Mouse (Mus musculus) MEL (cell line): ENCODE measurements around the gene Socs4.

Source experiments
- CTCF ChIP-seq, 3 experiments: IDR thresholded peaks in 2 of 3; conservative IDR thresholded peaks in 1 of 3; 2 replicates each; pipeline ENCODE4 v1.5.1; 2011 to 2012; ENCODE audit warnings: low read length in 3 of 3, low read depth in 2 of 3, mild to moderate bottlenecking in 2 of 3, improper control_type of control experiment in 1 of 3, inconsistent platforms in 1 of 3, mixed read lengths in 1 of 3, moderate library complexity in 1 of 3; ENCODE audit not compliant: control insufficient read depth in 1 of 3, insufficient read depth in 1 of 3, poor library complexity in 1 of 3, severe bottlenecking in 1 of 3
- EP300 ChIP-seq, 2 experiments: IDR thresholded peaks; 2 replicates each; pipeline ENCODE4 v1.6.1; 2011; ENCODE audit warnings: improper control_type of control experiment in 2 of 2, low read length in 2 of 2, low read depth in 1 of 2, mild to moderate bottlenecking in 1 of 2
- USF1 ChIP-seq: IDR thresholded peaks from 2 replicates; pipeline ENCODE4 v1.6.1; 2014; ENCODE audit warnings: low read depth, mild to moderate bottlenecking, inconsistent platforms, low read length, improper control_type of control experiment, moderate library complexity

GRCm38 (mm10) chr14:47275417-47275816, 1.3 kb upstream of the Socs4 start:
- peak in 2 of 3 experiments; percentile 12 to 16; a peak in 1 of 6 replicates for TF ChIP-seq CTCF (IDR thresholded peaks at IDR 0.05 in 2 of 3, conservative IDR thresholded peaks at IDR 0.05 in 1 of 3; ENCODE audit: control insufficient read depth in 1 of 3, insufficient read depth in 1 of 3, low read depth in 2 of 3, low read length in 3 of 3, poor library complexity in 1 of 3, severe bottlenecking in 1 of 3)
- no peak for TF ChIP-seq USF1
- TF ChIP-seq EP300 (IDR thresholded peaks at IDR 0.05; ENCODE audit: low read depth in 1 of 2, low read length in 2 of 2), result no peak
